Mouse (Mus musculus): ENCODE results near the gene Wdr66.

DNA sequence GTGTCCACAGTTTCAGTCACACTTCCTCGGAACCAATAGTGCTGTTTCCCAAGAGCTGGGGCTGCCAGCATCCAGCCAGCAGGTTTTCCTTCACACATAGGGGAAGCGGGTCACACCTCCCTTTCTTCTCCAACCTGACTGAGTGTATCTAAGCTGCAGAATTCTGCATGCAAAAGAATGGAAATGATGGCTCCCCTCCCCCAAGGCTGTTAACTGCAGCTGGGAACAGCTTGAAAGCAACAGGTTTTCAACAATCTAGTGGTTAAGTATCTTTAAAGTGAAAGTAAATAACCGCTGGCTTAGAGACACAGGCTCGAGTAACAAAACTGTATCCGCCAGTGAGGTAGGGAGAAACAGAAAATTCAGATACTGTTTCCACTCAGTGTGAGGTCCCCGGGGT, 66.1 kb downstream of the Wdr66 start:
- TF ChIP-seq CTCF (conservative IDR thresholded peaks at IDR 0.05; ENCODE audit: low read length) (no peak), POU5F1 (IDR thresholded peaks at IDR 0.05; ENCODE audit: borderline replicate concordance, low read length) (no peak)
